Mouse (Mus musculus): ENCODE measurements around the gene Smco4.
"Not testable (repeated sequence)": the region's sequence is repeated elsewhere in the genome, so short reads cannot be mapped to it uniquely, and the experiment has no call there.

Gene Smco4

GRCm38 (mm10) chr9:15493235-15493924, at the start of gene Smco4:
TSS of gene Smco4 (plus strand) at chr9:15493432.
- DNase-seq (ENCODE audit: low read depth, low spot score) = no peak

- DNase-seq (ENCODE audit: low read depth, low spot score) = no peak
Measured at GRCm38 (mm10) chr9:15447397-15447796, 45.8 kb upstream of the Smco4 start.

GRCm38 (mm10) chr9:15450921-15451320, 42.3 kb upstream of the Smco4 start:
- DNase-seq (ENCODE audit: low read depth, low spot score) = no peak

GRCm38 (mm10) chr9:15472256-15472655, 21.0 kb upstream of the Smco4 start:
- DNase-seq (ENCODE audit: low read depth, low spot score) = no peak

- DNase-seq (ENCODE audit: low read depth, low spot score) = no peak
Measured at GRCm38 (mm10) chr9:15473206-15473605, 20.0 kb upstream of the Smco4 start.

- no peak for DNase-seq (ENCODE audit: low read depth, low spot score)
Measured at GRCm38 (mm10) chr9:15477556-15477955, 15.7 kb upstream of the Smco4 start.

GRCm38 (mm10) chr9:15487682-15488424, 5.4 kb upstream of the Smco4 start:
- DNase-seq (ENCODE audit: low read depth, low spot score) = no peak

- DNase-seq (ENCODE audit: low read depth, low spot score) = no peak
Measured at GRCm38 (mm10) chr9:15489293-15489692, 3.9 kb upstream of the Smco4 start.

- DNase-seq (ENCODE audit: low read depth, low spot score) = no peak
Measured at GRCm38 (mm10) chr9:15490331-15491100, 2.7 kb upstream of the Smco4 start.

- DNase-seq (ENCODE audit: low read depth, low spot score) = no peak
Measured at GRCm38 (mm10) chr9:15491686-15492085, 1.5 kb upstream of the Smco4 start.

- no peak for DNase-seq (ENCODE audit: low read depth, low spot score)
Measured at GRCm38 (mm10) chr9:15492401-15492800, 831 bp upstream of the Smco4 start.

GRCm38 (mm10) chr9:15493925-15494558, 810 bp downstream of the Smco4 start:
- DNase-seq (ENCODE audit: low read depth, low spot score) = no peak

- DNase-seq (ENCODE audit: low read depth, low spot score) = not testable (repeated sequence)
Measured at GRCm38 (mm10) chr9:15495281-15495680, 2.0 kb downstream of the Smco4 start.

- no peak for DNase-seq (ENCODE audit: low read depth, low spot score)
Measured at GRCm38 (mm10) chr9:15495921-15496577, 2.8 kb downstream of the Smco4 start.

- no peak for DNase-seq (ENCODE audit: low read depth, low spot score)
Measured at GRCm38 (mm10) chr9:15500025-15500424, 6.8 kb downstream of the Smco4 start.

- no peak for DNase-seq (ENCODE audit: low read depth, low spot score)
Measured at GRCm38 (mm10) chr9:15501319-15502256, 8.4 kb downstream of the Smco4 start.

- DNase-seq (ENCODE audit: low read depth, low spot score) = no peak
Measured at GRCm38 (mm10) chr9:15502476-15502875, 9.2 kb downstream of the Smco4 start.

- DNase-seq (ENCODE audit: low read depth, low spot score) = no peak
Measured at GRCm38 (mm10) chr9:15503307-15503706, 10.1 kb downstream of the Smco4 start.

- DNase-seq (ENCODE audit: low read depth, low spot score) = no peak
Measured at GRCm38 (mm10) chr9:15503827-15504226, 10.6 kb downstream of the Smco4 start.

GRCm38 (mm10) chr9:15505288-15505687, 12.1 kb downstream of the Smco4 start:
- DNase-seq (ENCODE audit: low read depth, low spot score) = no peak

Measured in skeletal muscle tissue, adult 2 months (tissue).